Mouse (Mus musculus) E14TG2a.4 (cell line): ENCODE measurements at regions not wholly inside any gene's neighbourhood (a gene's known extent, or its start where the extent isn't known, plus 50 kb on each side); places are given as distances from the start of the nearest gene placed in this dataset.

Experiments
- H3K27me3 ChIP-seq: 2 replicates; pipeline ENCODE4 v1.6.1; 2014; ENCODE audit warnings: low read length, control low read depth; ENCODE audit not compliant: insufficient read depth
- H3K36me3 ChIP-seq: 2 replicates; pipeline ENCODE4 v1.6.1; 2014; ENCODE audit warnings: low read length, control low read depth; ENCODE audit not compliant: insufficient read depth
- H3K4me1 ChIP-seq: replicated peaks from 2 replicates; pipeline ENCODE4 v1.6.1; 2014; ENCODE audit warnings: low read depth, low read length, control low read depth
- H3K4me3 ChIP-seq: replicated peaks from 2 replicates; pipeline ENCODE4 v1.5.1; 2014; ENCODE audit warnings: mild to moderate bottlenecking, low read length
- H3K9me3 ChIP-seq: 2 replicates; pipeline ENCODE4 v1.6.1; 2014; ENCODE audit warnings: low read length, control low read depth
- CTCF ChIP-seq: conservative IDR thresholded peaks from 2 replicates; pipeline ENCODE4 v1.5.1; 2014; ENCODE audit warnings: low read length
- NANOG ChIP-seq: IDR thresholded peaks from 2 replicates; pipeline ENCODE4 v1.6.1; 2014; ENCODE audit warnings: borderline replicate concordance, low read length, mixed read lengths
- POU5F1 ChIP-seq: IDR thresholded peaks from 2 replicates; pipeline ENCODE4 v1.6.1; 2014; ENCODE audit warnings: low read length, borderline replicate concordance

DNA sequence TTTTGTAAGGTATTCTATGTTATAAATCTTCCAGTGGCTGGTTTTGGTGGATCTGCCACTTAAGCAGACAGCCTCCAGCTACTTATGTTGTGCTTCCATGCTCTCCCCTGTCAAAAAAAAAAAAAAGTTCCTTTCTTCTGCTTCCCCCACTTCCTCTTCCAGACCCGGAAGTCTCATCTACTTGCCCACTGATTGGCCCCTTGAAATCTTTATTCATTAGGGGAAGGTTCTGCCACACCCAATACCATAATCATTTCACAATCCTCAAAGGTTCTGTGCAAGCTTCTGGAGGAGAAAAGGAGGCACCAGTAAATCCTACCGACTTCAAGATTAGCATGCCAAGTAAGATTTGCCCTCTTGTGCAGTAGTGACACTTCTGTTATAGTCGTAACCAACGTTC is 784.7 kb upstream of the Zeb2 start:
- TF ChIP-seq CTCF (no peak), POU5F1 (no peak), NANOG (no peak)
- Histone ChIP-seq H3K36me3 (no peaks in the 10 kb centered on the region), H3K4me1 (no peaks in the 10 kb centered on the region)

DNA sequence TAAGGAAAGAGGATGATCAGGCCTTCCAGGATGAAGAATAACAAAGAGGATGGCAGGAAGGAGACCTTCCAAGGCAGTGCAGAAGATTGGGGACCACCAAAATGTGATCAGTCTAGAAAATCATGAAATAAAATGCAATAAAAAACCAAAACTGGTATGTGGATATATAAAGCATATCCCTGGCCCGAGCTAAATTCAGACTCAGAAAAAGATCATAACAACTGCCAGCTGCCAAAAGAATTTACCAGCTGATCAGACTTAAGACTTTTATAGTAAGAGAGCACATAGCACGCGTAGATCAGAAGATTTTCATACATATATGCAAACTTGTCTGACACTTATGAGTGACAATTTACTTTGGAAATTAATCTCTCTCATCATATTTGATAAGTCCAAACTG is 767.5 kb upstream of the Zeb2 start:
- Histone ChIP-seq H3K4me3 (no peak overlapping the region), H3K4me1 (no peaks in the 10 kb centered on the region), H3K27me3 (no peaks in the 10 kb centered on the region), H3K9me3 (no peaks in the 10 kb centered on the region), H3K36me3 (no peaks in the 10 kb centered on the region)
- TF ChIP-seq NANOG (no peak), CTCF (no peak), POU5F1 (no peak)

More for the DNA sequence above, 784.7 kb upstream of the Zeb2 start:
- Histone ChIP-seq H3K27me3 (no peaks in the 10 kb centered on the region), H3K4me3 (no peak overlapping the region), H3K9me3 (peaks cover 4% of the 10 kb centered on the region; the same call in 1 of the 2 replicates)

DNA sequence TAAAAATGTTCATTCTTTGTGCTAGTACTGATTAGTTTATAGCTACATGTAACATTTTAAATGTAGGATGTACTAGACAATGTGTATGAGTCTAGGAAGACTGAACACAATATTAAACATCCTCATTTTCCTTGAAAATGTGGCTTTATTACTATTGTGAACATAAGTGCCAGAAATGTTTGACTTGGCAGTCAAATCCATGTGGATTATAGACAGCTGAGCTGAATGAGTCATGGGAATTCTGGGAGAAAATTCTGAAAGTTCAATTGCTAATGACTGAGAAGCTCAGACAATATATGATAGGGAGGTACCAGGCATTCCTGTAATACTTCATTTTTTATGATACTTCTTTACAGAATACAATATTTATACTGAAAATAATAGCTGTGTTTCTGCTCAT is 761.5 kb upstream of the Zeb2 start:
- Histone ChIP-seq H3K4me3 (no peak overlapping the region), H3K4me1 (no peaks in the 10 kb centered on the region), H3K27me3 (no peaks in the 10 kb centered on the region), H3K9me3 (no peaks in the 10 kb centered on the region), H3K36me3 (no peaks in the 10 kb centered on the region)
- TF ChIP-seq CTCF (no peak), NANOG (no peak), POU5F1 (no peak)

DNA sequence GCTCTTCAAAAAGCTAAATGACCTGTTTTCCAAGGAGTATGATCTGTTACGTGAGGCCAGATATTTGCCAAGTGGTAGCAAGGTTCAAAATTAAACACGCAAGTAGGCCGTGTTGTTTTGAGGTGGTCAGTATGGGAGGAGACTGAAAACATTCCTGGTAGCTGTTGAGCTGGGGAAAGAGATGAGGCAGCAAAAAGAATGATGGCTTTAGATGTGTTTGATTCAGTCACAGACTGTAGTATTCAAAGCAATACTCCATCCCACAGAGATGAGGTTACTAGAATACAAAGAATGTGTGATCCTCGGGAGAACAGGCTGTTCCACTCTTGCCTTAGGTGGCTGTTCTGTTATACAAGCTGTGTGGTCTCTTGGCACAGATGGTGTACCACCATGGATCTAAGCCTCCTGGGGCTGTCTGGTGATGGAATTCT is 742.7 kb upstream of the Zeb2 start:
- no peaks in the 10 kb centered on the region for H3K27me3 ChIP-seq
- TF ChIP-seq CTCF: no peak
- no peak for TF ChIP-seq NANOG
- TF ChIP-seq POU5F1: no peak
- H3K4me3 ChIP-seq: no peak overlapping the region
- no peaks in the 10 kb centered on the region for H3K4me1 ChIP-seq
- H3K36me3 ChIP-seq: no peaks in the 10 kb centered on the region
- no peaks in the 10 kb centered on the region for H3K9me3 ChIP-seq

DNA sequence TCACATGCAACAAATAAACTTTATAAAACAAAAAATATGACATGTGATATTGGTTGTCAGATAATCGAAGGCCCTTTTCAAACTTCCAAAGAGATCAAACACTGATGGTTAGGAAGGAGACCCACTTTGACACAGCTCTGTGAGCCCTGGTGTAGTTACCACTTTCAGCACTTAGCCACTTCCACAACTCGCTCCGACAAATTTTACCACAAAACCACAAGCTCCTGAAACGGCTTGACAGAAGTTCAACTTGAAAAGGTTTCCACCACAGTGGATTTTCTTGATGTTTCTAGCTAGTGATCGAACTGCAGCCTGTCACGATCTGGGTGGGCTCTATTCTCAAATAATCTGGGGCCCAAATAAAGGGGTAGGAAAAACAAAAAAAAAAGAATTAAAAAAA is 742.2 kb upstream of the Zeb2 start:
- no peak for TF ChIP-seq NANOG
- TF ChIP-seq CTCF: no peak
- no peak for TF ChIP-seq POU5F1
- Histone ChIP-seq H3K4me3 (no peak overlapping the region), H3K4me1 (no peaks in the 10 kb centered on the region), H3K9me3 (no peaks in the 10 kb centered on the region), H3K27me3 (no peaks in the 10 kb centered on the region), H3K36me3 (no peaks in the 10 kb centered on the region)

DNA sequence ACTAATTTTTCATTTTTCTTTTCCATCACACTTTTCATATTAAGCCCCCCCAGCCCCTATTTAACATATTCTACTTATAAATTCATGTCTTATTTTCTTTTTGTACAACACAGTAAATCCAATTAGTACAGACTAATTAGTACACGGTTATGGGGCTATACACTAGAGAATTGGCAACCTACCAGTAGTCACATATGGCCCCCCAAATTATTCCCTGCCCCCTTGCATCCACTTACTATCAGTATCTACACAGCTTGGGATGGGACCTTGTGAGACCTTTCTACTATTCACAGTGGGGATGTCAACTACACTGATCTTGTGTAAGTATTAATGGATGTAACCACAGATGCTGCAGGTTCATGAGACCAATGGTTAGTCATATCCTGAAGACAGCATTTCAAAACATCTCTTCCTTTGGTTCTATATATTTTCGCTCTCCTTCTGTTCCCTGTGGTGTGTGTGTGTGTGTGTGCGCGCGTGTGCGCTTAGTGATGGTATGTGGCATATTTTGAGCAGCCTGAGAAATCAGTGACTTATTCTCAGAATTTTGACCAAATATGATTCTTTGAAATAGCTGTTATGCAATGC is 732.9 kb upstream of the Zeb2 start:
- no peaks in the 10 kb centered on the region for H3K9me3 ChIP-seq
- H3K36me3 ChIP-seq: no peaks in the 10 kb centered on the region
- H3K4me3 ChIP-seq: no peak overlapping the region

DNA sequence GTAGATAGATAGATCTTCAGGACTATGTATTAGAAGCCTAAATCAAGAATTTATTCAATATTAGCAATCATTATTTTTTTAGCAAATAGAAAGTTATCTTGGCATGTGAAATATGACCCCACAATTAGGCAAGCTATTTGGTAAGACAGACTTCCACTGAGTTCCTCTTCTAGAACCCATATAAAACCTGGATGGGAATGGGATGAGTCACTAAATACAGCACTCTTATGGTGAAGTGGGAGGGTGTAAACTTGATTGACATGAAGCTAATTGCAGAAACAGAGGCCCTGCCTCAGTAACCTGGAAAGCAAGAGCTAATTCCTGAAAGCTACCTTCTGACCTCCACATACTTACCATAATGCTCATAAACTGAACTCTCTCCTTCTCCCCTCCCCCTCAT is 723.2 kb upstream of the Zeb2 start:
- Histone ChIP-seq H3K4me3 (no peak overlapping the region), H3K4me1 (no peaks in the 10 kb centered on the region), H3K27me3 (no peaks in the 10 kb centered on the region), H3K36me3 (no peaks in the 10 kb centered on the region), H3K9me3 (no peaks in the 10 kb centered on the region)
- TF ChIP-seq POU5F1 (no peak), CTCF (no peak), NANOG (no peak)

More for the DNA sequence above, 732.9 kb upstream of the Zeb2 start:
- H3K4me1 ChIP-seq: no peaks in the 10 kb centered on the region
- H3K27me3 ChIP-seq: no peaks in the 10 kb centered on the region
- TF ChIP-seq NANOG: no peak
- TF ChIP-seq CTCF: no peak
- no peak for TF ChIP-seq POU5F1

DNA sequence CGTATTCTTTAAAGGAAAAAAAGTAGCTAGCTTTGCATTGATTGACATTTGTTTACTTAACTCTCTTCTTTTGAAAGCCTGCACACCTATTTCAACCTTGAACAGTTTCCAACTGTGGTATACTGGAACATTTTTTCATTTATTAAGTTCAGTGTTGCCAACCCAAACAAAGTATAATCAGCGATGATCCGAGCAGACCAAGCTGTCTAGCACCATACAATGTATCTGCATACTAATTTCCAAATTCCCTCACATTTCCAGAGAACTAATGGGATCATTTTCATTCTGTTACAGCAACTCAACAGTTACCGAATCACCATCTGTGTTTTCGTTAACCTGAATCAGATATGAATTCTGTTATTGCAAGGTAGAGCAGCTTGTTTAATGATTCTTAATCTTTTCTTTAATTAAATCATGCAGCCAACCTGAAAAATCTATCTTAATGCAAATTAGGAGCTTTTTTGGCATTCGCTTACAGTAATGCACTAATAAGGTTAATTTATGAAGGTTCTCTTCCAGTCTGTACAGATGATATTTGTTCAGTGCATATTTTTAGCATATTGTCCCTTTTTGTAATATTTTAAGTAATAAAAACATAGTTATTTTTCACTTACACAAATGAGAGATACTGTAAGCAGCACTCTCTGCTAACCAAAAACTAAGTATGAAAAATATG is 719.5 kb upstream of the Zeb2 start:
- no peak overlapping the region for H3K4me3 ChIP-seq
- no peaks in the 10 kb centered on the region for H3K36me3 ChIP-seq
- H3K4me1 ChIP-seq: no peaks in the 10 kb centered on the region
- H3K27me3 ChIP-seq: no peaks in the 10 kb centered on the region
- no peaks in the 10 kb centered on the region for H3K9me3 ChIP-seq
- no peak for TF ChIP-seq NANOG
- TF ChIP-seq CTCF: no peak
- no peak for TF ChIP-seq POU5F1

DNA sequence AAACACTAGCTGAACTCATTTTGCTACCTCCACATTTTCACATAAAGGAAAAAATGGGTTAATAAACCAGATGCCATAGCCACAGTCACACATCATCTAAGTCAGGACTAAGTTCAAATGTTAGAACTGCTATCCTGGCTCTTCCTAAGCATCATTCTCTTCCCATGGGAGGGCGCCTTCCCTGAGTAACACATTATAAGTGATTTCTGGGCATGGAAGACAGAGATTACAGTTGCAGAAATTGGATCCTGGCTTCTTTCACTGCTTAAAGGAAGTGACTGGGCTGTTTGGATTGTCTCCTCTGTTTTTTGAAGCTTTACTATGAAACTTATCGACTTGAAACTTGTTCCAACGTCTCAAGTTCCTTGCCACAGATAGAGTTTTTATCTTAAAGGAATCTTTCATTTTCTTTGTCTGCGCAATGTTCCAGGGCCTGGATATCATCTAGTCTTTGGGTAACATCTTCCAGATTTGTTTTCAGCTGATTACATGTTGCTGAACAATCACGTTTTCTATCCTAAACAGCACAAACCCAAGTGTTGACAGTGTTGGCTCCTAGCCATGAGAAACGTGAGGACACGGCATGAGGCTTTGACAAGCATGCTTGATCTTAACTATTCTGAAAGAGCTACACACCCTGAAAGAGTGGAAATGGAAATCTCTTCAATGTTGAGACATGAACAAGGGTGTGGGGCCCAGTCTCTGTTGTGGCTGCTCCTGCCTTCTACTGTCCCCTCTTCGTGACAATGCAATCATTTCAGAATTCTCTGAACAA is 700.9 kb upstream of the Zeb2 start:
- no peak overlapping the region for H3K4me3 ChIP-seq
- no peaks in the 10 kb centered on the region for H3K4me1 ChIP-seq
- no peaks in the 10 kb centered on the region; the same call in 1 of the 2 replicates for H3K9me3 ChIP-seq
- TF ChIP-seq POU5F1: no peak
- TF ChIP-seq CTCF: no peak
- no peak for TF ChIP-seq NANOG
- H3K36me3 ChIP-seq: no peaks in the 10 kb centered on the region
- no peaks in the 10 kb centered on the region for H3K27me3 ChIP-seq
